Mouse (Mus musculus): Measurements from ENCODE around the gene Trf. TPM values are rescaled to one million over a fixed set of nuclear protein-coding genes. Genes with fewer than 3 reads are reported as not detected.

Trf gene
- polyA plus RNA-seq, 1 experiment from 2014 or later = 10.5 TPM

DNA sequence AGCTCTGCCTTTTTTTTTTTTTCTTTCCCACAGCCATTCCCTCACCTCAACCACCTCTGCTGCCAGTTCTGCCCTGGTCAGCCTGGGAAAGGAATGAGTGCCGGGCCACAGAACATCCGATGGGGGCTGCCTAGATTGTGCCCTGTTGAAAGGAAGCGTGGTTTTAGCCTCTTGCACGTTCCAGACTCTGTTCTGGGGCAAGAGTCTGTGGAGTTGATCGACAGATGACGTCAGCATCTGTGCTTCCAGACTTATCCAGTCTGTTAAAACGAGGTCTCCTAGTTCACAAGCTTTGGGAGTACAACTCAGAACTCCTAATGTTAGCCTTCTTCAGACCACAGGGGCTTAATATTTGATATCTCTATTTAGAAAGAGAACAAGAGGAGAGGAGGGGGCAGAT lies 3.8 kb upstream of the Trf start:
- H3K9me3 ChIP-seq (replicated peaks) = no peaks in the 10 kb centered on the region
- no peaks in the 10 kb centered on the region for H3K36me3 ChIP-seq
- H3K27me3 ChIP-seq (ENCODE audit: low read depth, poor library complexity, severe bottlenecking) = no peaks in the 10 kb centered on the region
- no peak overlapping the region for H3K4me3 ChIP-seq
- peaks cover 22% of the 10 kb centered on the region for H3K4me1 ChIP-seq
- DNase-seq (ENCODE audit: low spot score) = no peak
- 0 out of 2 replicates have a peak overlapping the region, but pooled peaks have one; percentile 42 for H3K27ac ChIP-seq
- WGBS = 85% methylated on average over 7 of the region's 7 CpGs

DNA sequence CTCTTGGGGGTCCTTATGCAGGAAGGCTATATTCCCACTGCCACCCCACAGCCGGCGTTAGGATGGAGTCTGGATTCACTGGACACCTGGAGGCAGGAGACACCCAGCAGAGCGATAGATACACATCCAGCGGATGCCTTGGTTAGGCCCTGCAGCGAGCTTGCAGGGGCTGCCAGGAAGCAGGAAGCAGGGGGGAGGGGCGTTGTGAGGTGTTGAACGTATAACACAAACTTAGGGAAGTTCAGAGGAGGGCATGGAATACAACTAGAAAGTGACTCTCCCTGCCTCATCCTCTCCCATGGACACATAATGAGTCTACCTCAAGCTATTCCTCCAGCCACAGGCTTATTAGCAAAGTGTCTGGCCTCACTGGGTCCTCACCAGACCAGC lies 2.8 kb upstream of the Trf start:
- H3K4me3 ChIP-seq = no peak overlapping the region
- peak overlapping the region; percentile 59 for H3K27ac ChIP-seq
- no peaks in the 10 kb centered on the region for H3K36me3 ChIP-seq
- H3K4me1 ChIP-seq = peaks cover 22% of the 10 kb centered on the region
- H3K9me3 ChIP-seq (replicated peaks) = no peaks in the 10 kb centered on the region
- DNase-seq (ENCODE audit: low spot score) = no peak
- WGBS = 64% methylated on average over 7 of the region's 7 CpGs
- H3K27me3 ChIP-seq (ENCODE audit: low read depth, poor library complexity, severe bottlenecking) = no peaks in the 10 kb centered on the region

DNA sequence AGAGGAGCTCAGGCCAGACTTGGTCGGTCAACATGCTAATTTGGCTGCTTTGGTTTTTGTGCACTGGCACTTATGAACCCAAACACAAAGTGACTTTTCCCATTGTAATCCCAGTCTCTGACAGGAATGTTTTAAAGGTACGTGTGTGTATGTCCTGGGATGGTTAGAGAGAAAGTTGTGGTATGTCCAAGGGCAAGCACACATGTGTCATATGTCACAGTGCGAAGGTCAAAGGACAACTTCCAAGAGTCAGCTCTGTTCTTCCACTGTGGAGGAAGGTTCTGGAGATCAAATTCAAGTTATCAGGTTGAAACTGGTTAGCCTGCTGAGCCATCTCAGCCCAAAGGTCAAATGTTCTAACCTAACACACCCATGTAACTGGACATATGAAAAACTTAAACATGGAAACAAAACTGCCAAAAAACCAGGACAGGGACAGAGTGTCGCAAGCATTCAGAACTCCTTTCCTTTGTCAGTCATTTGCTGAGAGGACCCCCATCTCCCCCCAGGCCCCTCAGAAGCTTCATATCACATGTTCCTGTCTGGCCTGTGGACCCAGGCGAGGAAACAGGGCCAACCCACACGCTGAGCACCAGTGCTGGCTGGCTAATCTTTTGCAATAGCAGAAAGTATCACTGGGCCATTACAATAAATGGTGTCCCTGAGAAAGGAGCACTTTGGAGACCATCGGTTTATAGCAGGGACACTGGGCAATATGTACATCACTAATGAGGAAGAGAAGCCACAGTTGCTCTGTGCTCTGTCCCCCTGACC lies 2.2 kb upstream of the Trf start:
- Histone ChIP-seq H3K27me3 (ENCODE audit: low read depth, poor library complexity, severe bottlenecking) (no peaks in the 10 kb centered on the region), H3K4me3 (no peak overlapping the region), H3K27ac (peak overlapping the region; percentile 59), H3K4me1 (peaks cover 22% of the 10 kb centered on the region), H3K9me3 (replicated peaks) (no peaks in the 10 kb centered on the region), H3K36me3 (no peaks in the 10 kb centered on the region)
- DNase-seq (ENCODE audit: low spot score) = no peak
- WGBS = 89% methylated on average over 7 of the region's 7 CpGs

DNA sequence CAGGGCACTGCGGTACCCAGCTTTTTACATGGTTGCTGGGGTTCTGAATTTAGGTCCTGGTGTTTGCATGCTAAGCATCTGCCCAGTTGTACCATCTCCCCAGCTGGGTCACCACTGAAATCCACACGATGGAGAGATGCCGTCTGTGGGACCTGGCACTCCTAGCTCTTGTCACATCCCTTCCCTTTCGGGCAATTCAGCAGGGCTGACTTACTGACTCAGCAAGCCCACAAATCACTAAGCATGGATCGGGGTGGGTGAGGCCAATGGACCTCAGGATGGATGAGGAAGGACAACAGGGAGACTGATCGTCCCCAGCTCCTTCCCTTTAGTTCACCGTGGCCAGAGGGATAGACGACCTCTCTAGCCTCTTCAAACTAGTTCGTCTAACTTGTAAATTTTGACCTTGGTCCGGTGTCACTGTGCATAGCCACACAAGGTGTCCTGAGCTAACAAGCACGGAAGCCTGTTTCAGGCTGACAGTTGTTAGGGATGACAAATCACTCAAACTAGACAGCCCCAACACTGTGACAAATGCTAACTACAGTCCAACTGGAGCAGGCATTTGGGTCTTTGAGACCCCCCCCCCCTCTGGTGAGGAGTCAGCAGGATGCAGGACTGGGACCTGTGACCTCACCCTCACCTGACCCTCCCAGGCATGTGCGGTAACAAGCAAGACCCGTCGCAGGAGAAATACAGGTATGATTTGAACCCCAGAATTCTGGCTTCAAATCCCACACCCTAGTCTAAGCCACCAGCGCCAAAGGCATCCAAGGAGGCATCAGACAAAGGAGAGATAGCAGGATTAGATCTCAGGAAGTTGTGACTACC lies 992 bp downstream of the Trf start:
- Histone ChIP-seq H3K27me3 (ENCODE audit: low read depth, poor library complexity, severe bottlenecking) (no peaks in the 10 kb centered on the region), H3K27ac (no peak overlapping the region), H3K9me3 (replicated peaks) (no peaks in the 10 kb centered on the region), H3K36me3 (no peaks in the 10 kb centered on the region), H3K4me3 (no peak overlapping the region), H3K4me1 (peaks cover 18% of the 10 kb centered on the region)
- WGBS = 84% methylated on average over 15 of the region's 15 CpGs
- no peak for DNase-seq (ENCODE audit: low spot score)

DNA sequence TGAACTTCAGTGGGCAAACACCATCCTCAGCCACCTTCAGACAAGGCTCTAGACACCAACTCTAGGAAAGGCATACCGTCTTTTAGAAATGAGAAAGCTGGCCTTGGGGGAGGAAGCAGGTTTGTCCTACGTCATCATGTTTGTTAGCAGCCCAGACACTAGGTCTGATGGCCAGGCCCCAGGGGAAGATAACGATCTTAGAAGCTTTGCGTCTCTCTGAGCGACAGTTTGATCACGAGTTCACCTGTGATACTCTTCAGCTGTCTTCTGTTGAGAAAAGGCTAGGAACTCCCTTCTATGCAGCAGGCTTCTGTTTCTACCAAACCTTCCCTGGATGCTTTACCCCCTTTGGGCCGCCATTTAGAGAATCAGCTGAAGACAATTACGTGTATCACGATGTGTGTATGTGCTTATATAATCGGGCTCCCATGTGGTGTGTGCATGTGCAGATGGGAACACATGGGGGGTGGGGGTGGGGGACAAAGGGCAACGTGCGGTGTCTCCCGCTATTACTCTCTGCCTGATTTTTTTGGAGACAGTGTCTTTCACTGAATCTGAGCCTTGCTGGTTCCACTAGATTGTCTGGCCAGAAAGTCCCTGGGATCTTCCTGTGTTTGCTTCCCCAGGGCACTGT lies 1.8 kb downstream of the Trf start:
- Histone ChIP-seq H3K9me3 (replicated peaks) (no peaks in the 10 kb centered on the region), H3K27ac (no peak overlapping the region), H3K4me1 (peaks cover 18% of the 10 kb centered on the region), H3K27me3 (ENCODE audit: low read depth, poor library complexity, severe bottlenecking) (no peaks in the 10 kb centered on the region), H3K36me3 (no peaks in the 10 kb centered on the region), H3K4me3 (no peak overlapping the region)
- WGBS = 86% methylated on average over 13 of the region's 13 CpGs
- DNase-seq (ENCODE audit: low spot score) = no peak

DNA sequence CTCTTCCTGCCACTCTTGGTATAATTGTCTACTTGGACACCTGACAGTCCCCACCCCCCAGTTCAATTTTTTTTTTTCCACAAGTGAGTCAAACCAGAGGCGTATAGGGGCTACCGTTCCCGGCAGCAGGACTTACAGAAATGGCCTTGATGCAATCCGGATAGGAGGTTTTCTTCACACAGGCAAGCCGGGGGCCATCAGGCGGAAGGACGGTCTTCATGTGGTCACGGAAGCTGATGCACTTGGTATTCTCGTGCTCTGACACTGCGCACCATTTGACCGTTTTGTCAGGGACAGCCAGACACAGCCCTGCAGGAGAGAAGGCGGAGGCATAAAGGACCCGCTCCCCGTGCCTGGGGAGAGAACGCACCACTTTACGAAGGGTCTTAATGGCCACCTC lies 2.5 kb downstream of the Trf start:
- Histone ChIP-seq H3K27ac (no peak overlapping the region), H3K9me3 (replicated peaks) (no peaks in the 10 kb centered on the region), H3K36me3 (no peaks in the 10 kb centered on the region), H3K4me3 (no peak overlapping the region), H3K27me3 (ENCODE audit: low read depth, poor library complexity, severe bottlenecking) (no peaks in the 10 kb centered on the region), H3K4me1 (peaks cover 12% of the 10 kb centered on the region)
- DNase-seq (ENCODE audit: low spot score) = no peak
- WGBS = 91% methylated on average over 16 of the region's 16 CpGs

DNA sequence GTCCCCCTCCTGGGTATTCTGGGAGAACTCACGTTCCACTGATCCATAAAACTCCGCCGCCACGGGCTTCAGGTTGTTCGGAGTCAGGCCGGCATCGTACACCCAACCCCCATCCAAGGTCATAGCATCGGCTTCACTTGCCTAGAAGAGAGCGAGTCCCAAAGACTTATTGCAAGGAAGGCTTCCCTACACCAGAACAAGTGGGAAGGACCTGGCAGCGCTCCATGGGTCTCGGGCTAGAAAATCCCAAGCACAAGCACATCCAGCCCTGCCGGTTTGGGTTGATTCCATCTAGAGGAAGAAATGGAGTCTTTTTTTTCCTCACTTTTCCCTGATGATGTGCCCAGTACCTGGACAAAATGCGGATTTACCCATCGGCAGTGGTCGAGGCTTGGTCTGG lies 3.4 kb downstream of the Trf start:
- WGBS = 94% methylated on average over 15 of the region's 15 CpGs
- no peaks in the 10 kb centered on the region for H3K9me3 ChIP-seq (replicated peaks)
- H3K36me3 ChIP-seq = no peaks in the 10 kb centered on the region
- no peak overlapping the region for H3K27ac ChIP-seq
- no peaks in the 10 kb centered on the region for H3K27me3 ChIP-seq (ENCODE audit: low read depth, poor library complexity, severe bottlenecking)
- H3K4me3 ChIP-seq = no peak overlapping the region
- H3K4me1 ChIP-seq = peaks cover 9% of the 10 kb centered on the region
- no peak for DNase-seq (ENCODE audit: low spot score)

DNA sequence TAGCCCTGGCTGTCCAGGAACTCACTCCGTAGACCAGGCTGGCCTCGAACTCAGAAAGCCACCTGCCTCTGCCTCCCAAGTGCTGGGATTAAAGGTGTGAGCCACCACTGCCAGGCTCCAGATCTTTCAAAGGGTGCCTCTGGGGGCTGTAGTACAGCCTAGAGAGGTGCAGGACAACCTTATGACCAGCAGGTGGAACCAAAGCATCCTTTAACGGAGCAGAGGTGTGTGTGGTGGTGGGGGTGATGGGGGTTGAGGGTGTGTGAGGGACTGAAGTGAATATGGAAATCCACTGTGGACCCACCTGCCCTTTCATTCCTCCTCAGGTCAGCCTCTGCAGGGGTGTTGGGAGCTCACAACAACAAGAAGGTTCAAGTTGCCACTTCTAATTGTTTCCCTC lies 4.8 kb downstream of the Trf start:
- DNase-seq (ENCODE audit: low spot score) = no peak

DNA sequence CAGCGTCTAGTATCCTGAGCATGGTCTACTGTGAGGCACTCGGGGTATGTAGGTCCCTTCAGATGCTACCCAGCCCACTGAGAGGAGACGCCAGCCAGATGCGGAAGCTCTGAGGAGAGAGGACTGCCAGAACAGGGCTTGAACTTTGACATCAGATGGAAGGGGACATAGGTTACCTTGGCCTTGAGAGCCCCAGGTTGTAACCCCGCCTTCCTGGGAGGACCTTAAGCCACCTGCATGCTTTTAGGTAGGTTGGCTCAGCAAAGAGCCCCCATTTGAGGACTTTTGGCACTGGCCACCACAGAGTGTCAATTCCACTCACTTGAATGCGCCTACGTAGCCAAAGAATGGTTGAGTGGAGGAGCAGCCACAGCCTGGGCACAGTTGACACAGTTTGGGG lies 5.5 kb downstream of the Trf start:
- 92% methylated on average over 7 of the region's 7 CpGs for WGBS
- H3K36me3 ChIP-seq = no peaks in the 10 kb centered on the region
- H3K27me3 ChIP-seq (ENCODE audit: low read depth, poor library complexity, severe bottlenecking) = no peaks in the 10 kb centered on the region
- no peaks in the 10 kb centered on the region for H3K4me1 ChIP-seq
- no peaks in the 10 kb centered on the region for H3K9me3 ChIP-seq (replicated peaks)
- H3K27ac ChIP-seq = no peak overlapping the region
- no peak overlapping the region for H3K4me3 ChIP-seq
- DNase-seq (ENCODE audit: low spot score) = no peak

More for the DNA sequence above, 4.8 kb downstream of the Trf start:
- peaks cover 6% of the 10 kb centered on the region for H3K4me1 ChIP-seq
- no peaks in the 10 kb centered on the region for H3K27me3 ChIP-seq (ENCODE audit: low read depth, poor library complexity, severe bottlenecking)
- H3K27ac ChIP-seq = no peak overlapping the region
- H3K4me3 ChIP-seq = no peak overlapping the region
- H3K36me3 ChIP-seq = no peaks in the 10 kb centered on the region
- no peaks in the 10 kb centered on the region for H3K9me3 ChIP-seq (replicated peaks)
- 66% methylated on average over 3 of the region's 3 CpGs for WGBS

DNA sequence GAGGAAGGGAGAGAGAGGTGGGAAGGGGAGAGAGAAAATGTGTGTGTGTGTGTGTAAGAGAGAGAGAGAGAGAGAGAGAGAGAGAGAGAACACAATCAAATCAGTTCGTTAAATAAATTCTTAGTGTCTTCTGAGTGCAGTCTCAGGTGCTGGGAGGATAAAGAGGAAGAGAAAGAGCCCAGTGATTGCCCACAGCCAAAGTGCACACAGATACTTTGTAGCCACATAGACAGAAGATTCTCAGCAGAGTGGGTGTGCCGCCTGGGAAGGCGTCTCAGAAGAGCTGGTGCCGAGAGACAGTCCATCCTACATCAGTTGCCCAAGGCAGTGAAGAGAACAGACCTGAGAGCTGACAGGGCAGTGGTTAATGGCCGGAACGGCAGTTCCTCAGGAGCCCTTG lies 16.0 kb downstream of the Trf start:
- Histone ChIP-seq H3K4me3 (no peak overlapping the region), H3K4me1 (no peaks in the 10 kb centered on the region), H3K36me3 (no peaks in the 10 kb centered on the region), H3K9me3 (replicated peaks) (no peaks in the 10 kb centered on the region), H3K27me3 (ENCODE audit: low read depth, poor library complexity, severe bottlenecking) (0 out of 2 replicates have a peak, but pooled peaks cover 5% of the 10 kb centered on the region), H3K27ac (no peak overlapping the region)
- no peak for DNase-seq (ENCODE audit: low spot score)
- WGBS = 83% methylated on average over 6 of the region's 6 CpGs

DNA sequence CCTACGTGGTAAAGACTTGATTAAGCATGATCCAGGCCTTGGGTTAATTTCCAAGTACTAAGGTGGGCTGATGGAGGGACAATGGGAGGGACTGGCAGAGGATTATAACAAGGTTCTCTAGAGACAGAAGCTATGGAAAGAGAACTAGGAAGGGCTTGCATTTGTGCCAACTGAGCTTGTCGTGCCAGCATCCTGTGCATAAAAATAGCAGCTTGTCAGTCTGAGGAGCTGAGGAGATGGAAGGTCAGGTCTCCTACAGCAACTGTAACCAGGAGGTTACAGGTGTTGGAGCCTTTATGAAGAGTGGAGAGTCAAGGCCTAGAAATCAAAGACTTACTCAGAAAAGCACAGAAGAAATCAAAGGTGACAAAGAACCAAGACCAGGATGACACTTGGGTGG lies 16.6 kb downstream of the Trf start:
- 0 out of 2 replicates have a peak, but pooled peaks cover 5% of the 10 kb centered on the region for H3K27me3 ChIP-seq (ENCODE audit: low read depth, poor library complexity, severe bottlenecking)
- no peak overlapping the region for H3K4me3 ChIP-seq
- 84% methylated on average over 2 of the region's 2 CpGs for WGBS
- no peaks in the 10 kb centered on the region for H3K4me1 ChIP-seq
- DNase-seq (ENCODE audit: low spot score) = no peak
- H3K27ac ChIP-seq = no peak overlapping the region
- H3K9me3 ChIP-seq (replicated peaks) = no peaks in the 10 kb centered on the region
- H3K36me3 ChIP-seq = no peaks in the 10 kb centered on the region

DNA sequence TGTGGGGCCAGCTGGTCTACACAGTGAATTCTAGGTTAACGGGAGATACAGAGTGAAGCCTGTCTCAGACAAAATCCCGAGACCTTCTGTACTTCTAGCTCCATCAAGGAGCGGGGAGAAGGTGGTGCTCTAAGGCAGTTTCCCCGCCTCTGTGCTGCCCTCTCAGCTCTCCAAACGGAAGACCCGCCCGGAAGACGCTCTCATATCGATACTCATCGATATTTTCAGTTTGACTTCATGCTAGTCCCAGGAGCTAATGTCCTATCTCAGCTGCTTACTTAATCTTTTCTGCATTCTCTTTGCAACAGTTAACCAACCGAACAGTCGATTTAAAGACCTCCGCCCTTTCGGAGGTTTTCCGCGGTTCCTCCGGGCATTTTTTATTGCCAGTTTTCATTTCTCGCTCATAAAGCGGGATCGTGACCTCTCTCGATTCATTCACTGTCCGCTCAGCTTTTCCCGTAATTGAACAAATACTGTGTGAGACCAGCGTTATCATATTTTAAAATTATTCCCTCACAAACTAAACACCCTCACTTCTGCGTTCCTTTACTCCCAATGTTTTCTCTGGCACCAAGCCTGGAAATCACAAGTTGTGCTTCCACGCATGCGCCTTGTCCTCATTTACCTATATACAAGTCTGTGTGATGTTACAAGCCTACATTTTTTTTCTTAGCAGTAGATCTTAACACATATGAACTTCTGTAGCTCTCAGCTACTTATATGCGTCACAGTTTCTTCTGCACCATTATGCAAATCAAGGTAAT lies 17.4 kb downstream of the Trf start:
- no peak for DNase-seq (ENCODE audit: low spot score)
- peak overlapping the region; percentile 16; the same call in 1 of the 2 replicates for H3K4me3 ChIP-seq
- 84% methylated on average over 28 of the region's 28 CpGs for WGBS
- no peaks in the 10 kb centered on the region for H3K4me1 ChIP-seq
- H3K27ac ChIP-seq = no peak overlapping the region
- H3K27me3 ChIP-seq (ENCODE audit: low read depth, poor library complexity, severe bottlenecking) = 0 out of 2 replicates have a peak, but pooled peaks cover 5% of the 10 kb centered on the region
- no peaks in the 10 kb centered on the region for H3K36me3 ChIP-seq
- H3K9me3 ChIP-seq (replicated peaks) = no peaks in the 10 kb centered on the region

All from limb, embryonic 10.5 days (tissue).